Mouse (Mus musculus) lung, postnatal 0 days (tissue): ENCODE measurements around the gene Olfr766-ps1.

Experiments used
- CTCF ChIP-seq: IDR thresholded peaks from 2 replicates; pipeline ENCODE4 v1.5.1; 2016; ENCODE audit warnings: antibody characterized with exemption, mild to moderate bottlenecking
- EP300 ChIP-seq: IDR thresholded peaks from 2 replicates; pipeline ENCODE4 v1.6.1; 2016; ENCODE audit warnings: antibody characterized with exemption, mild to moderate bottlenecking, control low read depth

DNA sequence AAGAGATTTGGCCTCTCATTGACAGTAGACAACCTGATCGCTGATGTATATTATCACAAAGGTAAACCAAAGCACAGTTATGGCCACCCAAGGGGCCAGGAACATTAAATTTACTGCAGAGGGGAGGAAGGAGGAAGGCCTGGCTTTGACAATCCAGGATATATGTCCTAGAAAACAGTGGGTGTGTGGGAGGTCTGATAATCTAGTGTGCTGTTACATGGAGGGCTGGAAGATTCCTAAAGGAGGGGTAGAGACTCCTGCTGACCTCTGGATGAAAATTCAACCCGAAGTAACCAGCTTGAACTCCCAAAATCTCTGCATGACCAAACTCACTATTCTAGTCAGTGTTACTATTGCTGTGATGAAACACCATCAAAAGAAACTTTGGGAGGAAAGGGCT lies 40.4 kb downstream of the Olfr766-ps1 start:
- TF ChIP-seq CTCF (no peak), EP300 (no peak)
